Mouse (Mus musculus) intestine, postnatal 0 days (tissue): ENCODE data around the gene Zfp784. TPM values are rescaled to one million over a fixed set of nuclear protein-coding genes. Genes with fewer than 3 reads are reported as not detected.

Experiments used
- ATAC-seq: fragments of 200-750 bp; cut with Nextera tagmentation; 2 replicates; pipeline ENCODE4 v1.8.0; 2017; ENCODE audit warnings: mild to moderate bottlenecking, moderate TSS enrichment, moderate library complexity
- H3K27ac ChIP-seq: fragments of 300-500 bp; sonication (generic); 2 replicates; pipeline ENCODE4 v1.5.1; 2014; ENCODE audit warnings: mild to moderate bottlenecking, low read depth, low read length, moderate library complexity
- H3K27me3 ChIP-seq: fragments of 300-500 bp; sonication (generic); replicated peaks from 2 replicates; pipeline ENCODE4 v1.6.1; 2014; ENCODE audit warnings: low read length, mixed read lengths; ENCODE audit not compliant: control insufficient read depth, insufficient read depth
- H3K36me3 ChIP-seq: fragments of 300-500 bp; sonication (generic); 2 replicates; pipeline ENCODE4 v1.6.1; 2014; ENCODE audit warnings: mild to moderate bottlenecking, moderate library complexity; ENCODE audit not compliant: control insufficient read depth, insufficient read depth
- H3K4me1 ChIP-seq: fragments of 300-500 bp; sonication (generic); replicated peaks from 2 replicates; pipeline ENCODE4 v1.6.1; 2014; ENCODE audit warnings: antibody characterized with exemption, low read length, mixed read lengths; ENCODE audit not compliant: control insufficient read depth, insufficient read depth
- H3K4me2 ChIP-seq: fragments of 300-500 bp; sonication (generic); replicated peaks from 2 replicates; pipeline ENCODE4 v1.6.1; 2014; ENCODE audit warnings: low read depth, mild to moderate bottlenecking, moderate library complexity
- H3K4me3 ChIP-seq: fragments of 300-500 bp; sonication (generic); 2 replicates; pipeline ENCODE4 v1.5.1; 2014; ENCODE audit warnings: low read depth, low read length
- H3K9ac ChIP-seq: fragments of 300-500 bp; sonication (generic); 2 replicates; pipeline ENCODE4 v1.6.1; 2014; ENCODE audit warnings: mild to moderate bottlenecking, low read depth, low read length
- H3K9me3 ChIP-seq: fragments of 300-500 bp; sonication (generic); 2 replicates; pipeline ENCODE4 v1.6.1; 2016; ENCODE audit warnings: mixed run types; ENCODE audit not compliant: control insufficient read depth
- CTCF ChIP-seq: sonication (generic); IDR thresholded peaks from 2 replicates; pipeline ENCODE4 v1.5.1; 2016; ENCODE audit warnings: low read depth, mild to moderate bottlenecking, control low read depth, antibody characterized with exemption, moderate library complexity
- WGBS: fragments of 180-500 bp; shearing (Covaris S2); extraction: QIAGEN DNeasy Blood & Tissue Kit; methylation state at CpG from one replicate; pipeline ENCODE4 v1.1.7; 2014; 5-methylcytosine and 5-hydroxymethylcytosine counted together
- polyA plus RNA-seq: library from polyadenylated mRNA; unstranded; fragments of >200 nt; fragmentation: Nextera tagmentation; extraction: Ambion mirVana; gene quantifications from 2 replicates; pipeline ENCODE4 v1.2.1, GENCODE M21; 2015

Zfp784 gene
- polyA plus RNA-seq, 1 experiment from 2014 or later = 6.4 TPM

GRCm38 (mm10) chr7:5059421-5059820 is 21.2 kb upstream of the Zfp784 start:
- H3K9ac ChIP-seq = no peak overlapping the region
- ATAC-seq = no peak
- H3K4me1 ChIP-seq = no peaks in the 10 kb centered on the region
- no peak overlapping the region for H3K4me2 ChIP-seq
- no peak for TF ChIP-seq CTCF
- peaks cover 35% of the 10 kb centered on the region for H3K27me3 ChIP-seq
- WGBS = 95% methylated on average over 12 of the region's 12 CpGs
- H3K4me3 ChIP-seq = no peak overlapping the region
- no peaks in the 10 kb centered on the region for H3K36me3 ChIP-seq
- no peaks in the 10 kb centered on the region for H3K9me3 ChIP-seq
- H3K27ac ChIP-seq = no peak overlapping the region

- no peaks in the 10 kb centered on the region for H3K9me3 ChIP-seq
- H3K27me3 ChIP-seq = peaks cover 43% of the 10 kb centered on the region
- 97% methylated on average over 1 of the region's 1 CpGs for WGBS
- no peak for ATAC-seq
- H3K36me3 ChIP-seq = no peaks in the 10 kb centered on the region
- TF ChIP-seq CTCF = no peak
- no peaks in the 10 kb centered on the region for H3K4me1 ChIP-seq
- H3K4me2 ChIP-seq = no peak overlapping the region
- no peak overlapping the region for H3K4me3 ChIP-seq
- no peak overlapping the region for H3K9ac ChIP-seq
- H3K27ac ChIP-seq = no peak overlapping the region
These were observed 20.4 kb upstream of the Zfp784 start for GRCm38 (mm10) chr7:5058631-5059030.

GRCm38 (mm10) chr7:5057804-5058203 is 19.6 kb upstream of the Zfp784 start:
- Histone ChIP-seq H3K36me3 (no peaks in the 10 kb centered on the region), H3K27ac (no peak overlapping the region), H3K4me1 (no peaks in the 10 kb centered on the region), H3K4me2 (no peak overlapping the region), H3K9me3 (no peaks in the 10 kb centered on the region), H3K4me3 (no peak overlapping the region), H3K27me3 (peaks cover 51% of the 10 kb centered on the region), H3K9ac (no peak overlapping the region)
- peak; percentile 56 for TF ChIP-seq CTCF
- no peak for ATAC-seq
- WGBS = 44% methylated on average over 11 of the region's 11 CpGs

GRCm38 (mm10) chr7:5057381-5057780 is 19.1 kb upstream of the Zfp784 start:
- H3K27ac ChIP-seq = no peak overlapping the region
- 39% methylated on average over 8 of the region's 8 CpGs for WGBS
- no peaks in the 10 kb centered on the region for H3K9me3 ChIP-seq
- peak overlapping the region; percentile 59 for H3K4me2 ChIP-seq
- no peak for TF ChIP-seq CTCF
- no peaks in the 10 kb centered on the region for H3K36me3 ChIP-seq
- H3K4me1 ChIP-seq = no peaks in the 10 kb centered on the region
- H3K27me3 ChIP-seq = peaks cover 55% of the 10 kb centered on the region
- no peak for ATAC-seq
- peak overlapping the region; percentile 36 for H3K4me3 ChIP-seq
- H3K9ac ChIP-seq = no peak overlapping the region

GRCm38 (mm10) chr7:5056651-5057263 is 18.5 kb upstream of the Zfp784 start:
- H3K4me3 ChIP-seq = peak overlapping the region; percentile 36
- peaks cover 60% of the 10 kb centered on the region for H3K27me3 ChIP-seq
- H3K4me2 ChIP-seq = peak overlapping the region; percentile 59
- H3K27ac ChIP-seq = no peak overlapping the region
- 2% methylated on average over 55 of the region's 55 CpGs for WGBS
- H3K9ac ChIP-seq = peak overlapping the region; percentile 37; the same call in 1 of the 2 replicates
- no peaks in the 10 kb centered on the region for H3K4me1 ChIP-seq
- no peaks in the 10 kb centered on the region for H3K36me3 ChIP-seq
- no peak for TF ChIP-seq CTCF
- no peaks in the 10 kb centered on the region for H3K9me3 ChIP-seq
- ATAC-seq = no peak

GRCm38 (mm10) chr7:5053456-5054179 is 15.4 kb upstream of the Zfp784 start:
- no peaks in the 10 kb centered on the region for H3K4me1 ChIP-seq
- no peak for TF ChIP-seq CTCF
- H3K36me3 ChIP-seq = no peaks in the 10 kb centered on the region
- H3K27ac ChIP-seq = no peak overlapping the region
- no peak overlapping the region for H3K9ac ChIP-seq
- ATAC-seq = no peak
- peaks cover 63% of the 10 kb centered on the region for H3K27me3 ChIP-seq
- H3K9me3 ChIP-seq = no peaks in the 10 kb centered on the region
- H3K4me3 ChIP-seq = peak overlapping the region; percentile 57
- H3K4me2 ChIP-seq = peak overlapping the region; percentile 89
- 14% methylated on average over 32 of the region's 32 CpGs for WGBS
